In genomic region chr16:10317197-10317544, GRCm38 (mm10) we compare ENCODE assay signal across 25 mouse cellular contexts. TPM values are rescaled to one million over a fixed set of nuclear protein-coding genes. Genes with fewer than 3 reads are reported as not detected.
DNase-seq lines count a peak whose midpoint lies in the region; ATAC-seq and TF ChIP-seq lines count a peak whose summit lies in the region.
"Had no signal": no experiment of that assay in that cellular context is flagged by ENCODE, and none has a peak within 500 bp of the region (broad histone marks: within the 10 kb centered on the region; RNA-seq: fewer than 3 reads in every experiment).

No protein-coding gene starts in this region.

- 47% methylated on average over 4 of the region's 4 CpGs for WGBS in limb, embryonic 12.5 days
- 54% methylated on average over 4 of the region's 4 CpGs for WGBS in limb, embryonic 10.5 days
- WGBS in stomach, postnatal 0 days = 41% methylated on average over 4 of the region's 4 CpGs
- WGBS in forebrain, embryonic 14.5 days = 73% methylated on average over 4 of the region's 4 CpGs
- 64% methylated on average over 4 of the region's 4 CpGs for WGBS in forebrain, embryonic 10.5 days

- no peak overlapping the region for H3K9ac ChIP-seq in limb, embryonic 12.5 days (replicated peaks)
- H3K9ac ChIP-seq in stomach, postnatal 0 days (ENCODE audit: low read length) = no peak overlapping the region
- H3K9ac ChIP-seq in forebrain, embryonic 14.5 days (ENCODE audit: low read length) = no peak overlapping the region
- H3K9ac ChIP-seq: embryonic facial prominence, embryonic 15.5 days; forebrain, embryonic 12.5 days; heart, embryonic 15.5 days; hindbrain, embryonic 14.5 days had no signal

- no peaks in the 10 kb centered on the region for H3K36me3 ChIP-seq in limb, embryonic 12.5 days
- H3K36me3 ChIP-seq in limb, embryonic 10.5 days = no peaks in the 10 kb centered on the region
- no peaks in the 10 kb centered on the region for H3K36me3 ChIP-seq in stomach, postnatal 0 days (ENCODE audit: control insufficient read depth, insufficient read depth, low read length)
- no peaks in the 10 kb centered on the region for H3K36me3 ChIP-seq in forebrain, embryonic 14.5 days (ENCODE audit: control insufficient read depth, insufficient read depth, low read length)
- H3K36me3 ChIP-seq in forebrain, embryonic 10.5 days (replicated peaks) = no peaks in the 10 kb centered on the region
- H3K36me3 ChIP-seq: embryonic facial prominence, embryonic 15.5 days; forebrain, embryonic 12.5 days; heart, embryonic 15.5 days; hindbrain, embryonic 10.5 days had no signal

- no peaks in the 10 kb centered on the region for H3K9me3 ChIP-seq in limb, embryonic 12.5 days
- no peaks in the 10 kb centered on the region for H3K9me3 ChIP-seq in limb, embryonic 10.5 days (replicated peaks)
- H3K9me3 ChIP-seq in stomach, postnatal 0 days (ENCODE audit: control insufficient read depth, low read length) = no peaks in the 10 kb centered on the region
- no peaks in the 10 kb centered on the region for H3K9me3 ChIP-seq in forebrain, embryonic 14.5 days (replicated peaks; ENCODE audit: control insufficient read depth, low read length)
- H3K9me3 ChIP-seq in forebrain, embryonic 10.5 days = no peaks in the 10 kb centered on the region
- H3K9me3 ChIP-seq: embryonic facial prominence, embryonic 15.5 days; heart, embryonic 15.5 days; hindbrain, embryonic 10.5 days had no signal

- no peak overlapping the region for H3K4me2 ChIP-seq in limb, embryonic 12.5 days
- H3K4me2 ChIP-seq in stomach, postnatal 0 days (replicated peaks; ENCODE audit: low read depth) = no peak overlapping the region
- H3K4me2 ChIP-seq in forebrain, embryonic 14.5 days (ENCODE audit: low read length) = no peak overlapping the region
- H3K4me2 ChIP-seq: embryonic facial prominence, embryonic 15.5 days; forebrain, embryonic 12.5 days; heart, embryonic 11.5 days; heart, embryonic 15.5 days; hindbrain, embryonic 14.5 days had no signal

- no peak overlapping the region for H3K4me3 ChIP-seq in limb, embryonic 12.5 days (replicated peaks)
- H3K4me3 ChIP-seq in limb, embryonic 10.5 days = no peak overlapping the region
- H3K4me3 ChIP-seq in stomach, postnatal 0 days (ENCODE audit: low read depth, low read length) = no peak overlapping the region
- no peak overlapping the region for H3K4me3 ChIP-seq in forebrain, embryonic 14.5 days (ENCODE audit: low read depth, low read length)
- H3K4me3 ChIP-seq in forebrain, embryonic 10.5 days = no peak overlapping the region
- H3K4me3 ChIP-seq: embryonic facial prominence, embryonic 15.5 days; erythroblast, embryonic 14.5 days; forebrain, embryonic 12.5 days; heart, adult 2 months; heart, embryonic 15.5 days; hindbrain, embryonic 10.5 days had no signal

- peaks cover 29% of the 10 kb centered on the region for H3K4me1 ChIP-seq in limb, embryonic 12.5 days (replicated peaks)
- peaks cover 26% of the 10 kb centered on the region for H3K4me1 ChIP-seq in limb, embryonic 10.5 days
- H3K4me1 ChIP-seq in stomach, postnatal 0 days (replicated peaks; ENCODE audit: control insufficient read depth, insufficient read depth) = peaks cover 3% of the 10 kb centered on the region; the same call in 1 of the 2 replicates
- no peaks in the 10 kb centered on the region for H3K4me1 ChIP-seq in forebrain, embryonic 14.5 days (ENCODE audit: control insufficient read depth, insufficient read depth, low read length)
- H3K4me1 ChIP-seq in forebrain, embryonic 10.5 days = peaks cover 12% of the 10 kb centered on the region

- TF ChIP-seq EP300 in stomach, postnatal 0 days (optimal IDR thresholded peaks at IDR 0.05) = no peak

- DNase-seq in limb, embryonic 10.5 days (ENCODE audit: low spot score) = no peak
- DNase-seq in ES-CJ7 (ENCODE audit: low read depth, low spot score) = peak; percentile 90
- peak; percentile 62 for DNase-seq in WW6 (ENCODE audit: low read depth, low spot score)
- DNase-seq in stomach, postnatal 0 days (ENCODE audit: low spot score) = peak; percentile 48
- no peak for DNase-seq in forebrain, embryonic 14.5 days (ENCODE audit: low spot score)
- no peak for DNase-seq in forebrain, embryonic 10.5 days (ENCODE audit: extremely low spot score, low spot score)
- DNase-seq in cerebellum, postnatal 14 days = no peak
- DNase-seq: adrenal gland, postnatal 14 days; cerebellum, adult 18-20 months; cerebellum, adult 9-11 months; embryo, embryonic 11 days; gastrocnemius, postnatal 10 days; heart, adult 2 months; heart, postnatal 14 days; kidney, adult 2 months had no signal

- TF ChIP-seq CTCF in stomach, postnatal 0 days (IDR thresholded peaks at IDR 0.05; ENCODE audit: low read depth) = no peak

- ATAC-seq in limb, embryonic 12.5 days (ENCODE audit: insufficient number of reproducible peaks, insufficient read depth, low FRiP score, low TSS enrichment, low read depth) = no peak
- no peak for ATAC-seq in stomach, postnatal 0 days (ENCODE audit: low FRiP score, low TSS enrichment)
- no peak for ATAC-seq in forebrain, embryonic 14.5 days
- ATAC-seq: activated CD4-positive, CD25-positive, alpha-beta regulatory T cell, adult 4 months; intestine, embryonic 16.5 days had no signal

- H3K27me3 ChIP-seq in limb, embryonic 12.5 days = peaks cover 15% of the 10 kb centered on the region
- peaks cover 32% of the 10 kb centered on the region for H3K27me3 ChIP-seq in limb, embryonic 10.5 days (ENCODE audit: low read depth, poor library complexity, severe bottlenecking)
- no peaks in the 10 kb centered on the region for H3K27me3 ChIP-seq in stomach, postnatal 0 days (ENCODE audit: control insufficient read depth, insufficient read depth, low read length)
- H3K27me3 ChIP-seq in forebrain, embryonic 14.5 days (replicated peaks; ENCODE audit: control insufficient read depth, insufficient read depth, low read length) = no peaks in the 10 kb centered on the region; the same call in 1 of the 2 replicates
- H3K27me3 ChIP-seq in forebrain, embryonic 10.5 days (ENCODE audit: poor library complexity, severe bottlenecking) = peaks cover 34% of the 10 kb centered on the region
- H3K27me3 ChIP-seq: embryonic facial prominence, embryonic 15.5 days had no signal

- H3K27ac ChIP-seq in limb, embryonic 12.5 days = peak overlapping the region; percentile 31; the same call in 1 of the 2 replicates
- no peak overlapping the region for H3K27ac ChIP-seq in limb, embryonic 10.5 days
- peak overlapping the region; percentile 41; the same call in 1 of the 2 replicates for H3K27ac ChIP-seq in stomach, postnatal 0 days (replicated peaks)
- H3K27ac ChIP-seq in forebrain, embryonic 14.5 days (ENCODE audit: low read depth, low read length) = no peak overlapping the region
- no peak overlapping the region for H3K27ac ChIP-seq in forebrain, embryonic 10.5 days
- H3K27ac ChIP-seq: embryonic facial prominence, embryonic 15.5 days; forebrain, embryonic 12.5 days; heart, adult 2 months; heart, embryonic 15.5 days; hindbrain, embryonic 10.5 days; hindbrain, embryonic 14.5 days had no signal

RNA-seq across cellular contexts. Expression of gene Emp2, which starts 3.4 kb away (rescaled TPM):
- 12.6 and 15.2 TPM in 2 replicates for polyA plus RNA-seq in limb, embryonic 12.5 days (2016; fragmentation: Nextera tagmentation; extraction: Ambion mirVana)
- 2.4 and 4.2 TPM in 2 replicates for polyA plus RNA-seq in limb, embryonic 10.5 days (2016; fragmentation: Nextera tagmentation; extraction: Ambion mirVana)
- 81.6 and 92.1 TPM in 2 replicates for polyA plus RNA-seq in stomach, postnatal 0 days (2015; fragmentation: Nextera tagmentation; extraction: Ambion mirVana)
- 3.4 and 5.1 TPM in 2 replicates for polyA plus RNA-seq in forebrain, embryonic 14.5 days (2014; fragmentation: Nextera tagmentation; extraction: Ambion mirVana)
- 2.1 and 2.2 TPM in 2 replicates for polyA plus RNA-seq in forebrain, embryonic 10.5 days (2016; fragmentation: Nextera tagmentation; extraction: Ambion mirVana)
- polyA plus RNA-seq: erythroblast, embryonic 14.5 days had no signal

Comparison
In these comparisons a context has a peak if more than half of its experiments do, and no peak if none do; other contexts are left out.
1. H3K27ac ChIP-seq: peak in limb, embryonic 12.5 days (single experiment) and stomach, postnatal 0 days (single experiment); none in limb, embryonic 10.5 days (single experiment), forebrain, embryonic 14.5 days (single experiment) and forebrain, embryonic 10.5 days (single experiment).
2. DNase-seq: peak in ES-CJ7 (single experiment), WW6 (single experiment) and stomach, postnatal 0 days (single experiment); none in limb, embryonic 10.5 days (single experiment), forebrain, embryonic 14.5 days (single experiment), forebrain, embryonic 10.5 days (single experiment) and cerebellum, postnatal 14 days (0 of 2).